Mouse (Mus musculus) G1E (cell line): Measurements from ENCODE around the gene 2010300C02Rik. TPM values are rescaled to one million over a fixed set of nuclear protein-coding genes. Genes with fewer than 3 reads are reported as not detected.

ENCODE experiments used
- ATAC-seq: 2 replicates; pipeline ENCODE4 v1.8.0; 2016; ENCODE audit warnings: mild to moderate bottlenecking; ENCODE audit not compliant: insufficient number of reproducible peaks, poor library complexity, low FRiP score, severe bottlenecking; ENCODE audit errors: extremely low read depth
- DNase-seq: peaks from one replicate; pipeline ENCODE4 v3.0.0; 2012; ENCODE audit warnings: low spot score
- H3K27me3 ChIP-seq: 2 replicates; pipeline ENCODE4 v1.6.1; 2012; ENCODE audit warnings: mild to moderate bottlenecking, low read length, inconsistent platforms; ENCODE audit not compliant: insufficient read depth
- H3K36me3 ChIP-seq: replicated peaks from 2 replicates; pipeline ENCODE3; 2012; ENCODE audit warnings: mild to moderate bottlenecking, inconsistent platforms
- H3K4me1 ChIP-seq: 2 replicates; pipeline ENCODE4 v1.6.1; 2012; ENCODE audit warnings: low read depth, low read length, inconsistent platforms, mixed read lengths; ENCODE audit not compliant: insufficient read depth
- H3K4me3 ChIP-seq: 2 replicates; pipeline ENCODE4 v1.5.1; 2012; ENCODE audit warnings: low read depth, mild to moderate bottlenecking, inconsistent platforms, low read length, moderate library complexity, mixed read lengths
- H3K9me3 ChIP-seq: replicated peaks from 2 replicates; pipeline ENCODE4 v1.6.1; 2012; ENCODE audit warnings: inconsistent platforms
- CTCF ChIP-seq: IDR thresholded peaks from 2 replicates; pipeline ENCODE4 v1.5.1; 2012; ENCODE audit warnings: low read depth, low read length, inconsistent platforms, mixed read lengths
- GATA1 ChIP-seq: IDR thresholded peaks from 2 replicates; pipeline ENCODE4 v1.6.1; 2012; ENCODE audit warnings: borderline replicate concordance, low read length, inconsistent platforms, mixed read lengths
- GATA2 ChIP-seq: IDR thresholded peaks from 2 replicates; pipeline ENCODE4 v1.6.1; 2012; ENCODE audit warnings: low read depth, low read length, inconsistent platforms, borderline replicate concordance
- POLR2AphosphoS5 ChIP-seq: IDR thresholded peaks from 2 replicates; pipeline ENCODE4 v1.6.1; 2012; ENCODE audit warnings: low read depth, low read length, inconsistent platforms; ENCODE audit not compliant: insufficient replicate concordance
- TAL1 ChIP-seq: conservative IDR thresholded peaks from 2 replicates; pipeline ENCODE4 v1.6.1; 2012; ENCODE audit warnings: low read depth, low read length, inconsistent platforms, mixed read lengths
- polyA plus RNA-seq: library from polyadenylated mRNA; stranded (reverse); fragments of >175 nt; gene quantifications from 2 replicates; pipeline ENCODE4 v1.2.3, GENCODE M21; 2012
- total RNA-seq, 2 experiments: library from RNA; stranded (forward) in 1 of 2; stranded (reverse) in 1 of 2; fragments of 200-1000 nt in 1 of 2; fragments of >200 nt in 1 of 2; fragmentation: Nextera tagmentation in 1 of 2; gene quantifications; 2 replicates each; pipeline ENCODE4 v1.2.3; 2014 to 2017

Gene 2010300C02Rik
- total and polyA plus RNA-seq, 3 experiments, result 0.11 TPM; not detected in 2

DNA sequence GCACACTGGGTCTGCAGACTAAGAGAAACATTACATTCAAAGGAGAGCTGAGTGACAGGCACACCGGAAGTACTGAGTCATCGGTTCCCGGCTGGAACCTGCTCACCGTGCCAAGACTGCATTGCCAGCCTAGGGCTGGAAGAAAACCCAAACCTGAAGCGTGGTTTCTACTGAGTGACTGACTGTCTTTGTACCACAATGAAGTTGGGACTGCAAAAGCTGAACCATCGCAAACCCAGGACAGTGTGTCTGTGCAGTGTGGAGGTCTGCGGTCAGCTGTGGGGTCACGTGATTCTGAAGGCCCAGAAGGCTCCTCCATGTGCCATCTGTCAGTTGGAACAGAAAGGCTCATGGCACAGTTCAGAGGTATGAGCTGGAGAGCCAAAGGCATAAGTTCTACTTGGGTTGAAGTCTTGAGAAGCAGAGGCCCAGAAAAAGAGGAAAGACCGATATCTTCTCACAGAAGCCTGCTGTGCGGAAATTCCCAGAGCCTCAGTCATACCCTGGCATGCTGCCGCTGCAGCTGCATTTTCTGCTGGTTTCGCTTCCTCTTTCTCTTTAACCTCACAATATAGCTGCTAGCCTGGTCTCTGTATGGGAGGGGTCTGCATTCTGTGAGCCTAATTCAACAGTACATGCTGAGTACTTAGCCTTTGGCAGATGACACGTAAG is 133.9 kb downstream of the 2010300C02Rik start:
- Histone ChIP-seq H3K4me3 (no peak overlapping the region), H3K27me3 (peaks cover 20% of the 10 kb centered on the region), H3K9me3 (no peaks in the 10 kb centered on the region), H3K36me3 (no peaks in the 10 kb centered on the region), H3K4me1 (peaks cover 6% of the 10 kb centered on the region)
- TF ChIP-seq POLR2AphosphoS5 (no peak), CTCF (no peak), GATA1 (no peak), GATA2 (no peak), TAL1 (no peak)
- no peak for DNase-seq
- no peak for ATAC-seq

DNA sequence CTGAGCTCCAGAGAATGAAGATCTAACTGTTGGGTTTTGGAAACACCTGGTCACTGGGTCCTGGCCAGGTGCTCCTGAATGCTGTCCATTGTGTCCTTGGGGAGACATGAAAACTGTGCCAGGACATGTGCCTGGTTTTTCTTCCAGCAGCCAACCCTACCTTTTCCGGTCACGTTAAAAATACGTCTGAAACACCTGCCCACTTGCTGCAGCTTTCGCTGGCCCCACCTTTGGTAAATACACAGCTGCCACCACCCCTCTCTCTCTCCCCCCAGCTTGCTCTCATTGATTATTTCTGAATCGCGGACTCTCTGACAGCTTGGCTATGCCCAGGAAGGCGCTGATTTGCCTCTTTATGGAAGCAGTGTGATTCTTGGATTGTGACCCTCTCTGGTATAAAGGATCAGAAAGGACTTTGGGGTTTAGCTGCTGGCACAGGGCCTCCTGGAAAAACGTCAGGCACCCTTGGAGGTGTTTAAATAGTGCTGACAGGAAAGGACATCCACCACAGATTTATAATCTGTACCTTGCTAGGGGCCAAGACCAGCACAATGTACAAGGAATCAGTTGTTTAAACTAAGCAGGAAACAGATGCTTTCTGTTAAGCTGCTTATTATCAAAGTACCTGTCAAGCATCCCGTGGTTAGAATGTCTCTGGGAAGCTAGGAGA is 136.0 kb downstream of the 2010300C02Rik start:
- Histone ChIP-seq H3K27me3 (peaks cover 29% of the 10 kb centered on the region), H3K4me1 (peaks cover 6% of the 10 kb centered on the region), H3K4me3 (no peak overlapping the region), H3K36me3 (no peaks in the 10 kb centered on the region), H3K9me3 (no peaks in the 10 kb centered on the region)
- DNase-seq, result no peak
- ATAC-seq, result no peak
- TF ChIP-seq GATA2, result no peak
- no peak for TF ChIP-seq GATA1
- TF ChIP-seq CTCF, result no peak
- TF ChIP-seq POLR2AphosphoS5, result no peak
- no peak for TF ChIP-seq TAL1

GRCm38 (mm10) chr1:37583167-37583566 is 136.7 kb downstream of the 2010300C02Rik start:
- H3K27me3 ChIP-seq, result peaks cover 29% of the 10 kb centered on the region
- ATAC-seq, result no peak
- no peaks in the 10 kb centered on the region for H3K36me3 ChIP-seq
- H3K9me3 ChIP-seq, result no peaks in the 10 kb centered on the region
- TF ChIP-seq GATA2 (no peak), CTCF (no peak), TAL1 (no peak), POLR2AphosphoS5 (no peak; the same call in 1 of the 2 replicates), GATA1 (no peak)
- H3K4me1 ChIP-seq, result peaks cover 6% of the 10 kb centered on the region
- no peak overlapping the region; the same call in 1 of the 2 replicates for H3K4me3 ChIP-seq
- no peak for DNase-seq

- ATAC-seq (no peak), DNase-seq (no peak)
- no peaks in the 10 kb centered on the region for H3K36me3 ChIP-seq
- H3K9me3 ChIP-seq, result no peaks in the 10 kb centered on the region; the same call in 1 of the 2 replicates
- peaks cover 43% of the 10 kb centered on the region for H3K27me3 ChIP-seq
- TF ChIP-seq GATA1, result no peak
- TF ChIP-seq CTCF, result no peak
- TF ChIP-seq POLR2AphosphoS5, result no peak
- no peak for TF ChIP-seq GATA2
- no peak for TF ChIP-seq TAL1
- no peak overlapping the region for H3K4me3 ChIP-seq
- H3K4me1 ChIP-seq, result no peaks in the 10 kb centered on the region
Measured at GRCm38 (mm10) chr1:37579686-37580085, 140.2 kb downstream of the 2010300C02Rik start.

- TF ChIP-seq GATA2, result no peak
- TF ChIP-seq POLR2AphosphoS5, result no peak
- TF ChIP-seq TAL1, result no peak
- no peak for TF ChIP-seq GATA1
- no peak for TF ChIP-seq CTCF
- Histone ChIP-seq H3K27me3 (peaks cover 54% of the 10 kb centered on the region), H3K4me1 (no peaks in the 10 kb centered on the region), H3K36me3 (no peaks in the 10 kb centered on the region), H3K9me3 (no peaks in the 10 kb centered on the region; the same call in 1 of the 2 replicates), H3K4me3 (no peak overlapping the region)
- no peak for ATAC-seq
- no peak for DNase-seq
Measured at GRCm38 (mm10) chr1:37572528-37573272, 147.2 kb downstream of the 2010300C02Rik start.

GRCm38 (mm10) chr1:37568379-37568778 is 151.5 kb downstream of the 2010300C02Rik start:
- H3K36me3 ChIP-seq, result no peaks in the 10 kb centered on the region
- no peaks in the 10 kb centered on the region for H3K9me3 ChIP-seq
- H3K4me3 ChIP-seq, result no peak overlapping the region
- H3K27me3 ChIP-seq, result peaks cover 34% of the 10 kb centered on the region
- DNase-seq (no peak), ATAC-seq (no peak)
- TF ChIP-seq CTCF (no peak), GATA1 (no peak), GATA2 (no peak), TAL1 (no peak), POLR2AphosphoS5 (no peak)
- H3K4me1 ChIP-seq, result no peaks in the 10 kb centered on the region
